Mouse (Mus musculus): Measurements from ENCODE around the gene Vps16.

- TF ChIP-seq TAL1 (IDR thresholded peaks at IDR 0.05; ENCODE audit: low read length): no peak
- TF ChIP-seq GATA1 (IDR thresholded peaks at IDR 0.05; ENCODE audit: low read length): no peak
Observed at GRCm38 (mm10) chr2:130436769-130437168, 12.6 kb downstream of the Vps16 start.

Measured in erythroblast, embryonic 14.5 days (primary cell).